Mouse (Mus musculus): ENCODE measurements around the gene Mthfsd.

Mthfsd gene

DNA sequence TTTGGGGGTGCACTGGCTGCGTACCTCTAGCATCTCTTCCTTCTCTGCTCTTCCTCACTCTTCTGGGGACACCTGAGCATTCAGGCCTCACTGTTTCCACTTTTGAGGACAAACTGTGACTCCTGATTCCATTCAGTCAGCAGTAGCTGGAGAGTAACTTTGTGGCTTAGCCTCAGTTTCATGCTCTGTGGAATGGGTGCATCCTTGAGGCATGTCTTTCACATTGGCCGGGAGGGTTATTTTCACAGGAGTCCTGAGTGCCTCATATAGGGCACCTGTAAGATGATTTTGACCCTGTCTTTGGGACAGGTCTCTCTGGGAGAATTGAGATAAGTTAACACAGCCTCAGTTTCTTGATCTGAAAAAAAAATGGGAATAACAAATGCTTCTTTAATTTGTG, 14.9 kb upstream of the Mthfsd start:
- in situ Hi-C loops (cut with MboI, MseI), result loop anchor here (5.0 to 25.0 kb wide), 3 partner anchors 89 to 789 kb away; partner anchors contain the start of gene Slc7a5

DNA sequence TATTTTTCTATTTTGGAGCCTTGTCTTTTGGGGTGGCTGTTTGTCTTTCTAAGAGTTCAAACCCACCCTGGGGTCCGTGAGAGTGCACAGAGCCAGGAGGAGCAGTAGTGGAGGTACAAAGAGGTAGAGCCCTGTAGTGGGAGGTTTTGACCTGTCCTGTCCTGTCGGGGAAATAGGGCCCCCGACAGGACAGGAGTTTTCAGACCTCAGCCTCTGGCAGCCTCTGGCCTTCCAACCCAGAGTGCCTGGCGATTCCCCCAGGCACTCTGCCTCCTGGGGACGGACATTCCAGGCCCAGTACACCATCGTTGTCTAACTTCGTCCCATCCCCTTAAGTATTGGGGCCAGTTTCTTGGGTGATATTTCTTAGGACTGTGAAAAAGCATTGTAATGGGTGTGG, 14.2 kb upstream of the Mthfsd start:
- in situ Hi-C loops (cut with MboI, MseI), result loop anchor here (5.0 to 25.0 kb wide), 3 partner anchors 90 to 790 kb away; partner anchors contain the start of gene Slc7a5

DNA sequence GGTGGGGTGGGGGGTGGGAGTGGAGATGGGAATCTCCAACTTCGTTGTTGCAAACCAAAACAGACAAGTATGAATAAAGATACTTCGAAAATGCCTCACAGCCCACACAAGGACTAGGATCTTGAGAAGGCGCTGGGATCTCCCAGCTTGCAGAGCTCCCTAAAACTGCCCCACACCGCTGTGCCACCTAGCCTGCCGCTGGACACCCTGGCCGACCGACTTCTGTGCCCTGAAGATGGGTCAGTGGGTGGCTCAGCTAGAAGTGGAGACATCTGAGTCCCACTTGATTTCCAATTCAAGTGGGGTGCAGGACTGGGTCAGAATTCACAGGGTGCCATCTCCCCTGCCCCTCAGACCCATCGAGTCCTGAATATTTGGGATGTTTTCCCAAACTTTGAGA, 13.5 kb upstream of the Mthfsd start:
- in situ Hi-C loops (cut with MboI, MseI), result loop anchor here (5.0 to 25.0 kb wide), 3 partner anchors 91 to 791 kb away; partner anchors contain the start of gene Slc7a5

DNA sequence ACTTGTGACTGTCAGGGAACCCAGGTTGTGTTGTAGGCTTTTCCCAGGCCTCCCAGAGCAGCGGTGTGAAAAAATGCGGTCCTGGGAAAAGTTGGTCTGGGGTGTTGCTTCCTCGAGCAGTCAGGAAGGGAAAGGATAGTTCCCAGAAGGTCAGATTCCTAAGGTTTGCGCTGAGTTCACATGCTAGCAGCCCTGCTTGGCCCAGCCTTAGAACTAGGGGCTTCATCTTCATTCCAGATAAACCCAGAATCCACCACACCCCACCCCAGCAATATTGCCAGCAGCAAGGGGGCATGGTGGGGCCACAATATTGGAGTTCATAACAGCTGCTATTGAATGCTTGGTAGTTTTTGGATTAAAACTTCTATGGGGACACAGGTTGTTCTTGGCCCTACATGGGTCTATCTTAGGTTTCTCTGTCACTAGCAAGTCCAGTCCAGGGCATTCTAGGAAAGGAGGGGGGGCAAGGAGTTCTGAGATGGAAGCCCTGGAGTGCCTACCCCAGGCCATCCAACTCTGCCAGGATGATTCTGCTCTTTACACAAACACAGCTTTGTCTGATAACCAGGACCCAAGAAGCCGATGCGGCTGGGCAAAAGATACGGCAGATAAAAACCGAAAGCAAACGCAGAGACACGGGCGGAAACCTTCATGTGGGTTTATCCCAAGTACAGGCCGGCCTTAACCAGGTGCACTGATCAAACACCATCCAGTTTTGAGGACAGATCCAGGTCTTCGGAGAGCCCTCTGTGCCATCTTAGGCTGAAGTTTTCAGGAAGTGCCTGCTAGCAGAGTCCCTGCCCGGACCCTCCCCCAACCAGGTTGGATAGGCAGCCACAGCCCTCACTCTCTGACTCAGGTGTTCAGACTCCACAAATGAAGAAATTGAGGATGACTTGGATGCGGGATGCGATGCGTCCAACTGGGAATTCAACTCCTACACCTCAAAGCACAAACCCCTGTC, 12.5 kb upstream of the Mthfsd start:
- in situ Hi-C loops (cut with MboI, MseI), result loop anchor here (5.0 to 25.0 kb wide), 3 partner anchors 92 to 792 kb away; partner anchors contain the start of gene Slc7a5

DNA sequence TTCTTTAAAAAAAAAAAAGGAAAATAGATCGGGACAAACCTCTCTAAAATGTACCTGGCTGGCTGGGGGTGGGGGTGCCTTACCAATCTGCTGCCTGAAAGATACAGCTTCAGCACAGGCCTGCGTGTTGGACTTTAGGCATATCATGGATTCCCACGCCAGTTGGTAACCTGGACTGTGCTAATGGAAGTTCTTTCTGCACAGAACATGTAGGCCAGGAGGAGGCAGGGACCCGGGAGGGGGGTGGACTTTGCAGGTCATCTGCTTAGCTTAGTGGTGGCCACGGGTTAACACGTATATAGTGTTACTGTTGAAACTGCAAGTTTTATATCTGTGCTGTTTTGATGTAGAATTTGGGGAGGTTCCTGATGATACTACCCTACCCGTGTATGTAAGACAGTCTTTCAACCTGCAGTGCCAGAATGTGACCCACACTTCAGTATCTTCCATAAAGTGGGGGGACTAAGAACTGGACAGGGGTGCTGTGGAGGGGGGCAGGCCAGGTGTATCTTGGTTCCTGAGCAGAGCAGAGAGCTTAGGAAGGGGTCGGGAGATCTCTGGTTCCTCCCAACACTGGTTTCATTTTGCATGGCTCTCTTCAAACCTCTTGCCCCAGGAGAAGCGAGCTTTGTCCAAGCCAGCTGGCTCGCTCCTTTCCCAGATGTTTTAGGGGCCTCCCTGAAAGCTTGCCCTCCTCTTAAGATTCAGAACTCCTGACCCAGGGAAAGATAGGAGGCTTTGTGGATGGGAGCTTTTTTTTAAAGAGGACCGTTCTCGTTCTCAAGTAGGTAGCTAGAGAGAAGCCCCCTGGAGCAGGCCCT, 11.7 kb upstream of the Mthfsd start:
- in situ Hi-C loops (cut with MboI, MseI), result loop anchor here (5.0 to 25.0 kb wide), 3 partner anchors 92 to 792 kb away; partner anchors contain the start of gene Slc7a5

DNA sequence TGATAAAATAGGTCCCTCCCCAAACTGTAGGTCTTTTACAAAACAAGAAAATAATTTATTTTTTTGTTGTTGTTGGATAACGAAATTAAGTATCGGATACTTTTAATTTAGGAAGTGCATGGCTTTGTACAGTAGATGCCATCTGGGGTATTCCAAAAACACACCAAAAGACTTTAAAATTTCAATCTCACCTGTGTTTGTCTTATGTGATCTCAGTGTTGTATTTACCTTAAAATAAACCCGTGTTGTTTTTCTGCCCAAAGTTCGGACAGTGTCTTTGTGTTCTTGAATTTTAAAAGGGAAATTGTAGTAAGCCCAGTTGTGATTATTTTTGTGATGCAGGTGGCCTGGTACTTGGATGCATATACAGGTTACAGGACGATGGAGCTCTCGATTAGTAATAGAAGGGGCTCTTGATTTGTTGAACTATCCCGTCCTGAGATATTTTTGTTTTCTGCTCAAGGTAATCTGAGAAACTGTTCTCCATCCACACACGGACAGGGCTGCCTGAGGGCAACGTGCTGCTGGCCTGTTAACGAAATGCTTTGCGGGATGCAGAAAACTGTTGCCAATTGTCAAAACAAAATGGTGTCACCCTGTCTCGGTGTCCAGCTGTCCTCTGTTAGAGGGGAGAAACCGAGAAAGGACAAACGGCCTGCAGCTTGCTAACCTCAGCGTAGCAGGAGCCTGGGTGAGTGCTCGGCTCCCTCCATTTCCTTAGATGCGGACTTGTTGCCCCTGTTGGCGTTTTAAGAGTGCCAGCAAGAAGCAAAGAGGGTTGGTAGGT, 10.6 kb upstream of the Mthfsd start:
- in situ Hi-C loops (cut with MboI, MseI), result loop anchor here (25.0 kb wide), 1 partner anchor 793 kb away; the partner anchor contains the start of gene Slc7a5

DNA sequence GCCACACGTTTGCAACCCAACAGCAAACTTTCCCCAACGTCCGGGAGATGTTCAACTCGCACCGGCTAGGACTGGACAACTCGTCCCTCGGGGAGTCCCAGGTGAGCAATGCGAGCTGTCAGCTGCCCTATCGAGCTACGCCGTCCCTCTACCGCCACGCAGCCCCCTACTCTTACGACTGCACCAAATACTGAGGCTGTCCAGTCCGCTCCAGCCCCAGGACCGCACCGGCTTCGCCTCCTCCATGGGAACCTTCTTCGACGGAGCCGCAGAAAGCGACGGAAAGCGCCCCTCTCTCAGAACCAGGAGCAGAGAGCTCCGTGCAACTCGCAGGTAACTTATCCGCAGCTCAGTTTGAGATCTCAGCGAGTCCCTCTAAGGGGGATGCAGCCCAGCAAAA, 9.7 kb upstream of the Mthfsd start:
- in situ Hi-C loops (cut with MboI, MseI), result loop anchor here (25.0 kb wide), 1 partner anchor 794 kb away; the partner anchor contains the start of gene Slc7a5

DNA sequence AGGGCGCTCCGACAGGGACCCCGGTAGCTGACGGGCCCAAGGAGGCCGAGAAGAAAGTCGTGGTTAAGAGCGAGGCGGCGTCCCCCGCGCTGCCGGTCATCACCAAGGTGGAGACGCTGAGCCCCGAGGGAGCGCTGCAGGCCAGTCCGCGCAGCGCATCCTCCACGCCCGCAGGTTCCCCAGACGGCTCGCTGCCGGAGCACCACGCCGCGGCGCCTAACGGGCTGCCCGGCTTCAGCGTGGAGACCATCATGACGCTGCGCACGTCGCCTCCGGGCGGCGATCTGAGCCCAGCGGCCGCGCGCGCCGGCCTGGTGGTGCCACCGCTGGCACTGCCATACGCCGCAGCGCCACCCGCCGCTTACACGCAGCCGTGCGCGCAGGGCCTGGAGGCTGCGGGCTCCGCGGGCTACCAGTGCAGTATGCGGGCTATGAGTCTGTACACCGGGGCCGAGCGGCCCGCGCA, 9.0 kb upstream of the Mthfsd start:
- in situ Hi-C loops (cut with MboI, MseI), result loop anchor here (25.0 kb wide), 1 partner anchor 795 kb away; the partner anchor contains the start of gene Slc7a5

DNA sequence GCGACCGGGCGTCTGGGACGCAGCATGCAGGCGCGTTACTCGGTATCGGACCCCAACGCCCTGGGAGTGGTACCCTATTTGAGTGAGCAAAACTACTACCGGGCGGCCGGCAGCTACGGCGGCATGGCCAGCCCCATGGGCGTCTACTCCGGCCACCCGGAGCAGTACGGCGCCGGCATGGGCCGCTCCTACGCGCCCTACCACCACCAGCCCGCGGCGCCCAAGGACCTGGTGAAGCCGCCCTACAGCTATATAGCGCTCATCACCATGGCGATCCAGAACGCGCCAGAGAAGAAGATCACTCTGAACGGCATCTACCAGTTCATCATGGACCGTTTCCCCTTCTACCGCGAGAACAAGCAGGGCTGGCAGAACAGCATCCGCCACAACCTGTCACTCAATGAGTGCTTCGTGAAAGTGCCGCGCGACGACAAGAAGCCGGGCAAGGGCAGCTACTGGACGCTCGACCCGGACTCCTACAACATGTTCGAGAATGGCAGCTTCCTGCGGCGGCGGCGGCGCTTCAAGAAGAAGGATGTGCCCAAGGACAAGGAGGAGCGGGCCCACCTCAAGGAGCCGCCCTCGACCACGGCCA, 8.5 kb upstream of the Mthfsd start:
- in situ Hi-C loops (cut with MboI, MseI), result loop anchor here (25.0 kb wide), 1 partner anchor 796 kb away; the partner anchor contains the start of gene Slc7a5

DNA sequence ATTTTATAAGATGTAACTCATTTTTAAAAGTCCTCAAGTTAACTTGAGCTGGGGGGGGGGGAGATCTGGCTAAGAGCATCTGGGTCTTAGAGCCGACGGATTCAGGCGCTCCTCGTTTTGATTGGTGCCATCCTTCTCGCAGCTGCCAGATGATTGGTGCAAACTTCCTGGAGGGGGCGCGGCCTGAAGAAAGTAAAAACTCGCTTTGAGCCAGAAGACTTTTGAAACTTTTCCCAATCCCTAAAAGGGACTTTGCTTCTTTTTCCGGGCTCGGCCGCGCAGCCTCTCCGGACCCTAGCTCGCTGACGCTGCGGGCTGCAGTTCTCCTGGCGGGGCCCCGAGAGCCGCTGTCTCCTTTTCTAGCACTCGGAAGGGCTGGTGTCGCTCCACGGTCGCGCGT, 7.8 kb upstream of the Mthfsd start, which contains the start of gene Foxc2:
Gene Foxc2 (plus strand): TSS at position 224 of the 400 bp plus-strand sequence.
- in situ Hi-C loops (cut with MboI, MseI), result loop anchor here (25.0 kb wide), 1 partner anchor 796 kb away; the partner anchor contains the start of gene Slc7a5

DNA sequence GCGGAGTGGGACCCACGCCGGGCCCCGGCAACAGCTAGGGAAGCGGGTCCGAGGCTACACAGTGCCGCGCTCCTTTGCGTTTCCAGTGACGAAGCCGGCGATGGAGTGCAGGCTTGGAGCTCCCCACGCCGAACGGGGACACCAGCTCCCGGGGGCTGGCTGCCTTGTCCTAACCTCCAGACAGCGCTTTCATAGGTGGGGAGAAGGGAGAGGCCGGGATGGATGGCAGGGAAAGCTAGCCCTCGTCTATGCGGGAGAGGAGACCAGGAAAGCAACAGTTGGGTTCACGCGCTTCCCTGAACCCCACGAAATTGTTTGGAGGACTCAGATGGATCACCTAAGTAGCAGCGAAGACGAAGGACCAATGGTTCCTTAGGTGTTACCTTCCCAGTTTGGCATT, 6.9 kb upstream of the Mthfsd start:
- in situ Hi-C loops (cut with MboI, MseI), result loop anchor here (25.0 kb wide), 1 partner anchor 797 kb away; the partner anchor contains the start of gene Slc7a5

DNA sequence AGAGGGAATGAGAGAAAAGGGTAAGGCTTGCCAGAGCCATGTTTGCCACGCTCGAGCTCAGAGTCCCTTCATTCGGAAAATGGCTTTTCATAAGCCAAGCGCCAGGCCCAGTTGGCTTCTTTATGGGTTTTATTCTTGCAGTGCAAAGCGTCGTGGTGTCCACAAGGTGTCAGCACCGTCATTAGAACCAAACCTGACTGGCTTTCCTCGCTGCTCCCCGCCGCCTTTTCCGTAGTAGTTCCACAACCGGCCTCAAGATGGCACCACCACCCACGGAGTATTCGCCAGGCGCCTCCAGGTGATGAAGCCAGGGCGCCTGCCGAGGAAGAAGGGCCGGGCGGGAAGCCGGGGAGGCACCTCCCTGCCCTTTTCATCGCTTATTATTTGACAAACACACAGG, 5.1 kb upstream of the Mthfsd start:
- in situ Hi-C loops (cut with MboI, MseI), result loop anchor here (25.0 kb wide), 1 partner anchor 799 kb away; the partner anchor contains the start of gene Slc7a5

DNA sequence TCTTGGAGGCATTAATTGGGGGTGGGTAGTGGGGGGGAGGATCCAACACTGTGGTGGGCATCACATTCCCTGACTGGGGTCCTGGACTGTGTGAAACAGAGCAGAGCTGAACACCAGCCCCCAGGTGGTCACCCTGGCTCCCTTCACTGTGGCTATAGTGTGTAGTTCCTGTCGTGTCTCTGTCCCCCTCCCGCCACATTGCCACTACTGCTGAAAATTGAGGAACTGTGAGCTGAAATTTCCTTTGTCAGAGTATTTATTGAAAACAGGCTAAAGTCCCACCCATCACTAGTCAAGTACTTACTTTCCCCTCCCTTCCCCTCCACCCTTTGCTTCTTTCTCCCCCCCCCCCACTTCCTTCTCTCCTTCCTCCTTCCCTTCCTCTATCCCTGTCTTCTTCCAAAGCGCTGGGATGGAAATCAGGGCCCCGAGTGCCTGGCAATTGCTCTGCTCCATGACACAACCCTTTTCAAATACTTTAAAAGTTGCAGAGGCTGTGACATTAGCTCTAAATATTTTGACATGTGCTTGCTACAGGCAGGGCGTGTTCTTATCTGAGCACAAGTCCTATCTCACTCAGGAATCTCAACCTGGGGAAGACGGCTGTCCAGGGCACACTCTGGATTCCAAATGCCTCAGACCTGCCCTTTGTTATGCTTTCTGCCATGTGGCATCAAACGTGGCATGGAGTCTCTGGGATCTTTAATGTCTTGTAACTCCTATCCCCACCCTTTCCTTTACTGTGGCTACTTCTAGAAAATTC, 3.1 kb upstream of the Mthfsd start:
- in situ Hi-C loops (cut with MboI, MseI), result loop anchor here (25.0 kb wide), 1 partner anchor 801 kb away; the partner anchor contains the start of gene Slc7a5

DNA sequence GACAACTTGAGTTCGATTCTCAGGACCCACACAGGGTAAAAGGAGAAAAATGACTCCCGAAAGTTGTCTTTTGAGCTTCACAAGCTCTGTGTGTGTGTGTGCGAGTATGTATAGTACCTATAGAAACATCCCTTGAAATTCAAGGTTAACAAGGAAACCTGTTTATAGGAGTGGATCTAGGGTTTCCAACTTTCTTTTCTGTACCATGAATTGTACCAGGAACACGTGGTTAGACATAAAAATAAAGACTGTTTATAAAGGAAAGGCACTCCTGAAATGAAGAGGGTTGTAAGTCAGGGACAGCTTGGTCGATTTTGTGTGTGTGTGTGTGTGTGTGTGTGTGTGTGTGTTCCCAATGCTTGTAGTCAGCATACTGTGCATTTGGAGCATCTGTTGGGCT, 465 bp upstream of the Mthfsd start:
- in situ Hi-C loops (cut with MboI, MseI), result loop anchor here (25.0 kb wide), 1 partner anchor 804 kb away; the partner anchor contains the start of gene Slc7a5

DNA sequence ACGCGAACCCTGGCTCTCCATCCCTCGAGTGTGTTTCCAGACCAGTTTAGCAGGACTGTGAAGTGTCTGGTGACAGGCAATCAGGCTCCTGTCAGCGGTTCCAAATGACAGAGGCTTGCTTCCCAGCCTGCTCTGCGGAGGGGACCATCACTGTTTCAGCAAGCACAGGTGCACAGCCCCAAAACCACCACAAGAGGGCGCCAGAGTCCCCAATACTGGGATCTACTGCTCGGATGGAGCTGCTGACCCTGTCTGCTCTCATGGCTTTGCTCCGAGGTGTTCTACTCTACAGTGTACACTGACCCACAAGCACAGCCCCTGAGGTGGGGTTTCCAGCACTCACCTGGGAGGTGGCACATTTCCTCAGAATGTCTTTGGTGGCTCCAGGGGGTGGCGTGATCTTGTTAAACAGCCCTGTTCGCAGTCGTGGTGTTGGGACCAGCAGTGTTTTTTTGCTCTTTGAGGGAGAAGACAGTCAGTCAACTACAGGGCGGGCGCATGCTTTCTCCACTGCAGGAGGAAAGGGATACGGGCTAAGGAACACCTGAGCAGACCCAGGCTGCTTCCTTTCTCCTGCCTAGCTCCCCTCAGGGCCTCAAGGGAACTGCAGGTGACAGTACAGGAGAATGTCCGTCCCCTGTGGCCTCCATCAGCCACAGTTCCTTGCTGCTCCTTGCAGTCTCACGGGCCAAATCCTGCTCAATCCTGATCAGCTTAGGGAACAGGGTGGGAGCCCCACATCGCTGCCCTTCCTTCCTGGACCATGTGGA, 4.0 kb downstream of the Mthfsd start:
- in situ Hi-C loops (cut with MboI, MseI), result loop anchor here (5.0 to 25.0 kb wide), 2 partner anchors 408 to 808 kb away; partner anchors contain the start of gene Slc7a5

DNA sequence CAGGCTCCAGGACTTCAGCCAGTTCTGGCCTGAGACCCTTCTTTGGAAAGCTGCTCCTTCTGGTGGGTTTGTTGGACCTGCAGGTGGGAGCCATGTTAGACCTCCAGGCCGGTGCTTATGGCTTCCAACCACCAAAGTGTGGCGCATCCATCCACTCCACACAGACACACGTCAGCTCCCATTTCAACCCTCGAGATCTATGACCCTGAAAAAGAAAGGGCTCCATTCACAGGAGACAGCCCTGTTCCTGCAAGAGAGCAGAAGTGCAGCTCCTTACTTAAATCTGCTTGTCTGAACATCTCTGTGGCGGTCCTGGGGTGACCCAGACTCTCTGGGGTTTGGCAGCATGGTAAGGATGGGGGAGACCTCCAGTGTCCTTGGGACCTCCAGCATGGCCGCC, 14.7 kb downstream of the Mthfsd start:
- in situ Hi-C loops (cut with MboI, MseI), result loop anchor here (5.0 to 25.0 kb wide), 3 partner anchors 116 to 456 kb away; partner anchors contain the start of gene 1190005I06Rik

DNA sequence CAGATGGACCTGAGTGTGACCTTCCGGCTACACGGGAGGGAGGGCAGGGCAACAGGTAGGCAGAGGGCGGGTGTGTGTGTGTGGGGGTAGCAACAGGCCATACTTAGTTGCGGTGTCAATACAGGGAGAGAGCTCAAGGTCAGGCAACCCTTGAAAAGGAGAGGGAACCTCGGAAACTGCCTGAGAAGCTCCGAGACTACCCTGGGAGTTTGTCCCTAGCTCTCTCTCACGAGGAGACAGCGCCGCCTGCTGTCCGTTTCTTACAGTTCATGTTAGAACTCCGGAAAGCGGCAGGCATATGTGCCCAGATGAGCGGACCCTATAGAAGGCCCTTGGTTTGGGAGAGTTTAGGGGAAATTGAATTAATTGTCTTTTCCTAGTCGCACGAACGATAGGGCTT, 15.6 kb downstream of the Mthfsd start:
- in situ Hi-C loops (cut with MboI, MseI), result loop anchor here (5.0 to 25.0 kb wide), 3 partner anchors 115 to 455 kb away; partner anchors contain the start of gene 1190005I06Rik

DNA sequence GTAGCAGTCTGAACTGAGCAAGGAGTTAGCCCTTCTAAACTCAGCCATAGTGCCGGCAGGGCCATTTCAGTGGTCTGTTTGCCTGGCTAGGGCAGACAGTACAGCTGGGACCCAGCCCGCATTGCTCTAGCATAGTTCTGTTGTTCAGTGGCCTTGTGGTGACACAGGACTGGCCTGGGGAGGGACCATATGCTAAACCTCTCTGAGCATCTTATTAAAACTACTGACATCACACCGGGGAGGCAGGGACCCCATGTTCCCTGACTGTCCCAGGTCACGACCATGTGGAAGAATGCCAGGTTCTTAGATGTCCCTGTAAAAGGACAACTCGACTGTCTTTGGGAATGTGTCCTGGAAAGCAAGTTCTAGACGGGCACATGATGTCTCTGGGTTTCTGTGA, 16.1 kb downstream of the Mthfsd start:
- in situ Hi-C loops (cut with MboI, MseI), result loop anchor here (5.0 to 25.0 kb wide), 3 partner anchors 115 to 455 kb away; partner anchors contain the start of gene 1190005I06Rik
